Mouse (Mus musculus) gastrocnemius, adult 2 months (tissue): Measurements from ENCODE around the gene S100pbp. TPM values are rescaled to one million over a fixed set of nuclear protein-coding genes. Genes with fewer than 3 reads are reported as not detected.
A peak's percentile ranks its signal among the peaks of the same experiment; 100 is the strongest.

Source experiments
- DNase-seq: peaks from one replicate; pipeline ENCODE4 v3.0.0; 2022
- H3K27ac ChIP-seq: fragments of 200-600 bp; 2 replicates; pipeline ENCODE4 v1.8.1; 2022; ENCODE audit warnings: mild to moderate bottlenecking
- H3K4me3 ChIP-seq: fragments of 200-600 bp; 2 replicates; pipeline ENCODE4 v1.8.1; 2022; ENCODE audit warnings: mild to moderate bottlenecking, moderate library complexity
- CTCF ChIP-seq: fragments of 200-600 bp; IDR thresholded peaks from 2 replicates; pipeline ENCODE4 v1.8.1; 2022; ENCODE audit warnings: antibody characterized with exemption, mild to moderate bottlenecking, moderate library complexity
- intact Hi-C: fragments of 180-260 bp; cut with DNase I; formaldehyde crosslinking; loops from one replicate; pipeline ENCODE4 v1.15.1; 2025
- total RNA-seq, 2 experiments: library from RNA; stranded (reverse); gene quantifications; 2 replicates each; pipeline ENCODE4 v1.2.3; 2021

The S100pbp gene
- total RNA-seq, 2 experiments from 2014 or later: 4.7 to 4.9 TPM

GRCm38 (mm10) chr4:129141560-129142438 is 47.7 kb downstream of the S100pbp start:
- TF ChIP-seq CTCF: no peak
- intact Hi-C loops: no loop called here
- H3K27ac ChIP-seq: peak overlapping the region; percentile 66
- DNase-seq: peak; percentile 56
- H3K4me3 ChIP-seq: no peak overlapping the region

DNA sequence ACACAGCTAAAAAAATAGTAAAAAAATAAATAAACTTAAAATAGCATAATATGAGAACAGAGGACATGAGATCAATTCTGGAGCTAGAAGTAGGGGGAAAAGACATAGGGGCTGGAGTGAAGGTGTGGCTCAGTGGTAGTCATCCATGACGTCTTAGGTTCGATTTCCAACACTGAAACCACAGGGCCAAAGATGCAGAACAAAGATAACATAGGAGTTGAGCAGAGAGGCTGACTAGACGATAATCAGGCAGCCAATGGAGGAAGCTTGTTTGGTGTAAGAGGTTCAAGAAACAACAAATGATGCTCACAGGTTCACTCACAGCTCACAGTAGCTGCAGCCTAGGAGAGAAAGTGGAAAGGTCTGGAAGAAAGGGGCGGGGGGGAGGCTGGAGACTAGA is 48.7 kb downstream of the S100pbp start:
- no peak for TF ChIP-seq CTCF
- Histone ChIP-seq H3K4me3 (no peak overlapping the region), H3K27ac (no peak overlapping the region)
- DNase-seq: no peak
- intact Hi-C loops: no loop called here

- intact Hi-C loops: no loop called here
- no peak for DNase-seq
- no peak overlapping the region for H3K27ac ChIP-seq
- no peak overlapping the region for H3K4me3 ChIP-seq
- no peak for TF ChIP-seq CTCF
Measured at GRCm38 (mm10) chr4:129139642-129140041, 49.9 kb downstream of the S100pbp start.

DNA sequence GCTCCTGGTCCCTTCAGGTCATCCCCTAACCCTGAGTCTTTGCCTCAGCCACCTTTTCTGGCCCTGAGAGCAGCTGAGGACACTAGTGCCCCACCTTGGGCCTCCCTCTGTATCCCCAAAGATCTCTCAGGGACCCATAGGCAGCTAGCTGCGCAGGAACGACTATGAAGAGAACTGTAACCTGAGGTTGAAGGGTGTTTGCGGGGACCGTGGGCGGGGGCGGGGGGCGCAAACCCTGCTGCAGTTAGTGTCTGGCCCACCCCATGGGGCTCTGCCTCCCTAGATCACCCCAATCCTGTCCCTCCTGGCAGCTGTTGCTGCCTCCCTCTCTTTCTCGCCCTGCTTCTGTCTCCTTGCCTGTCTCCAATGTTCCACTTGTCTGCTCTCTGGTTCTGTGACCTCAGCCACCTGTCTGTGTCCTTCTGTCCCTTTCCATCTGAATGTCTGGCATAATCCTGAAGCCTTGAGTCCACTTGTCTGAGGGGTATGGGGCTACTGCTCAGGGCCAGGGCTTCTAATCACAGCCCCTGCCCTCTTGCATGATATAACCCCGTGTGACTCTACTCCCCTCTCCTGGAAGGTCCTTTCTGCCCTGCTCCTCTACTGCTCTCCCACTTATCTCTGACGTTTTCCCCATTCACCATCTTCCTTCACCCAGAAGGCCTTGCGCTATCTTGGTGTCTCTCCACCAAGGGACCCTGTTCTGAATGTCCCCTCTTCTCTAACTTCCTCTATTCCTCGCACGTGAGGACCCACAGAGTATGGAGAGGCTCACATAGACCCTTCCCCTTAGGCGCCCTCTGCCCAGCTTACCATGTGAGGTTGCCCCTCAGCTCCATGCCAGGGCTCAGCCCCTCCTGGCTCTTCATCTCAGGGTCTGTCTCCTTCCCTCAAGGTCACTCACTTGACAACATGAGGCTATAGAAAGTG is 51.9 kb downstream of the S100pbp start:
- no peak for TF ChIP-seq CTCF
- DNase-seq: no peak
- peak overlapping the region; percentile 77 for H3K27ac ChIP-seq
- H3K4me3 ChIP-seq: peak overlapping the region; percentile 79
- intact Hi-C loops: no loop called here

GRCm38 (mm10) chr4:129136579-129137391 is 52.7 kb downstream of the S100pbp start, which contains the start of gene Fndc5:
Fndc5 (plus strand) TSS chr4:129136999.
- intact Hi-C loops: no loop called here
- H3K4me3 ChIP-seq: peak within 1 kb of the TSS; percentile 79
- TF ChIP-seq CTCF: no peak

GRCm38 (mm10) chr4:129136189-129136578 is 53.3 kb downstream of the S100pbp start:
- TF ChIP-seq CTCF: no peak
- Histone ChIP-seq H3K27ac (no peak overlapping the region), H3K4me3 (peak overlapping the region; percentile 79)
- no peak for DNase-seq
- intact Hi-C loops: no loop called here

More at GRCm38 (mm10) chr4:129136579-129137391, 52.7 kb downstream of the S100pbp start, which contains the start of gene Fndc5:
- H3K27ac ChIP-seq: peak within 1 kb of the TSS; percentile 77
- DNase-seq: peak; percentile 47

GRCm38 (mm10) chr4:129135637-129136036 is 53.9 kb downstream of the S100pbp start:
- H3K27ac ChIP-seq: no peak overlapping the region
- intact Hi-C loops: loop anchor here (2.0 kb wide), 2 partner anchors 41 to 141 kb away; no protein-coding TSS in a partner anchor
- no peak for TF ChIP-seq CTCF
- H3K4me3 ChIP-seq: no peak overlapping the region
- no peak for DNase-seq

GRCm38 (mm10) chr4:129134799-129135585 is 54.5 kb downstream of the S100pbp start:
- H3K27ac ChIP-seq: no peak overlapping the region
- peak overlapping the region; percentile 45 for H3K4me3 ChIP-seq
- TF ChIP-seq CTCF: peak; percentile 83
- intact Hi-C loops: loop anchor here (2.0 kb wide), 2 partner anchors 42 to 142 kb away; no protein-coding TSS in a partner anchor
- DNase-seq: peak; percentile 82

- no peak overlapping the region for H3K27ac ChIP-seq
Measured at GRCm38 (mm10) chr4:129130755-129131303, 58.7 kb downstream of the S100pbp start.

DNA sequence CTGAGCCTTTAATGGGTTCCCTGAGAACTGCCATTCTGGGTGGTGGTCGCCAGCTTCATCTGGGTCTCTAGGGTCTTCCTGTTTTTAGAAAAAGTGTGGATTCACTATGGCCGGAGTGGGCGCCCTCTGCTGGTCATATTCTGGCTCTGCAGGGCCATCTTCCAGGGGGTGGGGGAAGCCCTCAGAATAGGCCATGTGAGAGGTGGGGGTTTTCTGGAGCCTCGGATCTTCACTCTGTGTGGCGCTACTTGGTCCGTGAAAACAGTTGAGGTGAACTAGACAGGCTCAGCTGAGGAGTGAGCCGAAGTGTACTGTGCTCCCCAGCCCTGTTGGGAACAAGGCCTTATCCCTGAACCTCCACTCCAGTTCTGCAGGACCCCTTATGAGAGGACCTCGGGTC is 59.4 kb downstream of the S100pbp start:
- peak; percentile 41 for DNase-seq
- H3K4me3 ChIP-seq: no peak overlapping the region
- TF ChIP-seq CTCF: peak; percentile 90
- intact Hi-C loops: no loop called here
- H3K27ac ChIP-seq: no peak overlapping the region

More at GRCm38 (mm10) chr4:129130755-129131303, 58.7 kb downstream of the S100pbp start:
- intact Hi-C loops: no loop called here
- DNase-seq: no peak
- peak overlapping the region; percentile 21; the same call in 1 of the 2 replicates for H3K4me3 ChIP-seq
- TF ChIP-seq CTCF: no peak

- DNase-seq: no peak
- H3K4me3 ChIP-seq: no peak overlapping the region
- intact Hi-C loops: no loop called here
- TF ChIP-seq CTCF: no peak
- H3K27ac ChIP-seq: no peak overlapping the region
Measured at GRCm38 (mm10) chr4:129129387-129129786, 60.1 kb downstream of the S100pbp start.
